Mouse (Mus musculus) hindbrain, embryonic 15.5 days (tissue): Measurements from ENCODE around the gene Slc45a2. TPM values are rescaled to one million over a fixed set of nuclear protein-coding genes. Genes with fewer than 3 reads are reported as not detected.

Experiments
- ATAC-seq: fragments of 200-750 bp; cut with Nextera tagmentation; 2 replicates; pipeline ENCODE4 v1.8.0; 2017; ENCODE audit warnings: low read depth, moderate number of reproducible peaks, moderate TSS enrichment; ENCODE audit not compliant: low FRiP score
- H3K27ac ChIP-seq: fragments of 300-500 bp; sonication (generic); replicated peaks from 2 replicates; pipeline ENCODE4 v1.5.1; 2015; ENCODE audit warnings: mild to moderate bottlenecking, inconsistent platforms
- H3K27me3 ChIP-seq: fragments of 300-500 bp; sonication (generic); 2 replicates; pipeline ENCODE4 v1.6.1; 2015; ENCODE audit warnings: control low read depth, inconsistent platforms
- H3K36me3 ChIP-seq: fragments of 300-500 bp; sonication (generic); 2 replicates; pipeline ENCODE4 v1.6.1; 2015; ENCODE audit warnings: control low read depth, inconsistent platforms
- H3K4me1 ChIP-seq: fragments of 300-500 bp; sonication (generic); replicated peaks from 2 replicates; pipeline ENCODE4 v1.6.1; 2015; ENCODE audit warnings: control low read depth, inconsistent platforms
- H3K4me2 ChIP-seq: fragments of 300-500 bp; sonication (generic); 2 replicates; pipeline ENCODE4 v1.6.1; 2015; ENCODE audit warnings: moderate library complexity, mild to moderate bottlenecking, inconsistent platforms
- H3K4me3 ChIP-seq: fragments of 300-500 bp; sonication (generic); 2 replicates; pipeline ENCODE4 v1.5.1; 2015; ENCODE audit warnings: mild to moderate bottlenecking, inconsistent platforms
- H3K9ac ChIP-seq: fragments of 300-500 bp; sonication (generic); 2 replicates; pipeline ENCODE4 v1.6.1; 2015; ENCODE audit warnings: inconsistent platforms
- H3K9me3 ChIP-seq: fragments of 300-500 bp; sonication (generic); 2 replicates; pipeline ENCODE4 v1.6.1; 2016; ENCODE audit warnings: control low read depth, inconsistent platforms
- WGBS: fragments of 180-500 bp; shearing (Covaris S2); methylation state at CpG from one replicate; pipeline ENCODE4 v1.1.7; 2015; 5-methylcytosine and 5-hydroxymethylcytosine counted together
- polyA plus RNA-seq: library from polyadenylated mRNA; unstranded; fragments of >200 nt; fragmentation: Nextera tagmentation; extraction: Ambion mirVana; gene quantifications from 2 replicates; pipeline ENCODE4 v1.2.1, GENCODE M21; 2015

Gene Slc45a2
- polyA plus RNA-seq, 1 experiment from 2014 or later = 0.14 TPM

GRCm38 (mm10) chr15:11042828-11043227, 42.3 kb downstream of the Slc45a2 start:
- Histone ChIP-seq H3K4me2 (no peak overlapping the region), H3K4me3 (no peak overlapping the region), H3K36me3 (no peaks in the 10 kb centered on the region), H3K9me3 (no peaks in the 10 kb centered on the region), H3K9ac (no peak overlapping the region), H3K4me1 (peaks cover 6% of the 10 kb centered on the region), H3K27ac (no peak overlapping the region), H3K27me3 (peaks cover 5% of the 10 kb centered on the region)
- 91% methylated on average over 5 of the region's 5 CpGs for WGBS
- no peak for ATAC-seq

DNA sequence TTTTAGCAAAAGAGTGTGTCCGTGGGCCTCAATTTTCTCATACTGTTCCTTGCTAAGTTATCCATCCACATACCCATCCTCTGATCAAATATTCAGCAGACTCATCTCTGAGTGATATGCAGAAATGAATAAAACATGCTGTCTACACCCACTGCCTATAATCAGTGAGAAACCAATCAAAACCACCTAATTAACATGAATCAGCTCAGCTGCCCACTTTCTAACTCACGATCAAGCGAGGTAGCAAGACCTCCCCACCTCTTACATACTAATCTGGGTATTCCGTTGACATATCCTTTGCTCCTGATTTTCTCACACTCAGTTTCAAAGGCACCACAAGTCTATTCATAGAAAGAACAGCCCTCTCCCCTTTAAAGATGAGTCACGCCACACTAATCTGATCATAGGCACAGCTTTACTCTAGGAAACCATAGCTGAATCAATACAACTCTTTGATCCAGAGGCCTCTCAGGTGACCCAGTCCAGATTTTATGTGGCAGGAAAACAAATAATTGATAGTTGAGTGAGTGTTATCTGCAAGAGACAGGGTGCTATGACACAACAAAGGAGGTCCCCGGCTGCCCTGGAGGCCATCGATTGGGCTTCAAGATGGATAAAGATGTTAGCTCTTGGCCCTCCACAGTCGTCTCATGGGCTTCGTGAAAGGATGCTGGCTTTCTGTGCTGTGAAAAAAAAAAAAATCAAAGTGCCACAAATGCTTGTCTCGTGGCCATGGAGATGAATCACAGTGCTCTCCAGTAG, 53.3 kb downstream of the Slc45a2 start:
- 42% methylated on average over 10 of the region's 10 CpGs for WGBS

DNA sequence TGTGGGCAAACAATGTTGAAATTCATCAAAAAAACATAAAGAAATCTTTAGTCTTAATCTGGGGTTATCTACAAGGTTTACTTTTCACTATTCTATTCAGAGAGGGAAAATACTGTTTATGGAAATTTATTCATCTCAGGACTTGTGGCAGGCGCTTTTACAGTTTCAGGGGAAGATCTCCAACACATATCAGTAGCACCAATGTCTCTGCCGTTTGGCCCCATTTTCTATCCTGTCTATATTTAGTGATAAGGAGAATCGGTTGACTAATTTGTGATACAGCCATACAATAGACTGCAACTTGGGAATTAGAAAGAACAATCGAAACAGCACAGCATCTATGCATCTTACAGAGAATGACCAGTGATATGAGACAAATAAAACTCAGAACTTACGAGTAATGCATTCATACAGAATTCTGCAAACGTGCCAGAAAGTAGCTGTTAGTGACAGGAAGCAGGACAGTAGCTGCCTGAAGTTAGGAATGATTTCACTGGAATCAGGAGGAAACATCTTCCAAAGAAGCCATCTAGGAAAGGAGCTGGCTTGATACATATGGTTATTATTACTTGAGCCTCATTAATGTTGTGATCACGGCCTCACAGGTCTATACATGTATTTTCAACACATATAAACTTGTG, 54.0 kb downstream of the Slc45a2 start:
- Histone ChIP-seq H3K9ac (no peak overlapping the region), H3K36me3 (no peaks in the 10 kb centered on the region), H3K4me3 (no peak overlapping the region), H3K4me1 (no peaks in the 10 kb centered on the region), H3K27ac (no peak overlapping the region), H3K4me2 (no peak overlapping the region), H3K9me3 (no peaks in the 10 kb centered on the region), H3K27me3 (no peaks in the 10 kb centered on the region)
- no peak for ATAC-seq
- WGBS = 73% methylated on average over 7 of the region's 7 CpGs

More for the DNA sequence above, 53.3 kb downstream of the Slc45a2 start:
- H3K4me1 ChIP-seq = no peaks in the 10 kb centered on the region
- H3K27me3 ChIP-seq = no peaks in the 10 kb centered on the region
- no peaks in the 10 kb centered on the region for H3K9me3 ChIP-seq
- no peak overlapping the region for H3K9ac ChIP-seq
- H3K4me3 ChIP-seq = no peak overlapping the region
- H3K4me2 ChIP-seq = no peak overlapping the region
- no peaks in the 10 kb centered on the region for H3K36me3 ChIP-seq
- ATAC-seq = no peak
- no peak overlapping the region for H3K27ac ChIP-seq

DNA sequence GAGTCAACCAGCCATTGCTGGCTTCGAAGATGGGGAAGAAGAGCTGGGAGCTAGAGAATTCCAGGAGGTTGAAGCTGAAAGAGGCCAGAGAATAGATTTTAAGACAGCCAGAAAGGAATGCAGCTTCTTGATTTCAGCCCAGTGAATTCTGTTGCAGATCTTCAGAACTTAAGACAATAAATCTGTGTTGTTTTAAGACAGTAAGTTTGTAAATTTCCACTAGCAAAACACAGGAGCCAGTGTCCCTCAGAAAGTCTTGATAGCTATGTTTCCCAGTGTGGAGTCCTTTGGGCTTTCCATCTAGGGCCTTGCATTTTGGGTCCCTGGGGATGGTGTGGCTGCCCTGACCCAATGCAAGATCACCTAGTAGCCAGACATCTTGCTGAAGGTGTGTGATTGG, 62.4 kb downstream of the Slc45a2 start:
- Histone ChIP-seq H3K4me3 (no peak overlapping the region), H3K27me3 (no peaks in the 10 kb centered on the region), H3K9me3 (no peaks in the 10 kb centered on the region), H3K9ac (no peak overlapping the region), H3K4me2 (no peak overlapping the region), H3K4me1 (peaks cover 26% of the 10 kb centered on the region), H3K36me3 (no peaks in the 10 kb centered on the region), H3K27ac (no peak overlapping the region)
- ATAC-seq = no peak
- 94% methylated on average over 1 of the region's 1 CpGs for WGBS

DNA sequence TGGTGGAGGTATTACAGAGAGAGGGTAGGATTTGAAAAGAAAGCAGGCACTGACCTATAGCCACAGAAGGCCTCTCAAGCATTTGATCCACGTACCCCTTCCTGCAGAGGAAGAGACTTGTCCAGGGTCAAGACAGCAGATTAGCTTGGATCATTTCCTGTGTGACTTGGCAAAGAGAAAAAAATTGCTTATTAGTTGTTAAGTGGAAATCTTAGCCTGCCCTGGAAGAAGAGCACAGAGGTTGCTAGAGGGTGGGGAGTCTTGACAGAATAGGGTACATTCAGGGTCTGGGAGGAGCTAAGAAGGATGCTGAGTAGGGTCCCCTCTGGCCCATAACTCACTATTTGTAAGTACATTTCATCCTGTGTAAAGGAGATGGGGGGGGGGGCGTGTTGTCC, 63.6 kb downstream of the Slc45a2 start:
- Histone ChIP-seq H3K9me3 (no peaks in the 10 kb centered on the region), H3K4me1 (peaks cover 26% of the 10 kb centered on the region), H3K27me3 (no peaks in the 10 kb centered on the region), H3K4me3 (no peak overlapping the region), H3K36me3 (no peaks in the 10 kb centered on the region), H3K9ac (no peak overlapping the region), H3K27ac (0 out of 2 replicates have a peak overlapping the region, but pooled peaks have one; percentile 20), H3K4me2 (peak overlapping the region; percentile 56; the same call in 1 of the 2 replicates)
- WGBS = 22% methylated on average over 2 of the region's 2 CpGs
- ATAC-seq = peak; percentile 2; the same call in 1 of the 2 replicates

DNA sequence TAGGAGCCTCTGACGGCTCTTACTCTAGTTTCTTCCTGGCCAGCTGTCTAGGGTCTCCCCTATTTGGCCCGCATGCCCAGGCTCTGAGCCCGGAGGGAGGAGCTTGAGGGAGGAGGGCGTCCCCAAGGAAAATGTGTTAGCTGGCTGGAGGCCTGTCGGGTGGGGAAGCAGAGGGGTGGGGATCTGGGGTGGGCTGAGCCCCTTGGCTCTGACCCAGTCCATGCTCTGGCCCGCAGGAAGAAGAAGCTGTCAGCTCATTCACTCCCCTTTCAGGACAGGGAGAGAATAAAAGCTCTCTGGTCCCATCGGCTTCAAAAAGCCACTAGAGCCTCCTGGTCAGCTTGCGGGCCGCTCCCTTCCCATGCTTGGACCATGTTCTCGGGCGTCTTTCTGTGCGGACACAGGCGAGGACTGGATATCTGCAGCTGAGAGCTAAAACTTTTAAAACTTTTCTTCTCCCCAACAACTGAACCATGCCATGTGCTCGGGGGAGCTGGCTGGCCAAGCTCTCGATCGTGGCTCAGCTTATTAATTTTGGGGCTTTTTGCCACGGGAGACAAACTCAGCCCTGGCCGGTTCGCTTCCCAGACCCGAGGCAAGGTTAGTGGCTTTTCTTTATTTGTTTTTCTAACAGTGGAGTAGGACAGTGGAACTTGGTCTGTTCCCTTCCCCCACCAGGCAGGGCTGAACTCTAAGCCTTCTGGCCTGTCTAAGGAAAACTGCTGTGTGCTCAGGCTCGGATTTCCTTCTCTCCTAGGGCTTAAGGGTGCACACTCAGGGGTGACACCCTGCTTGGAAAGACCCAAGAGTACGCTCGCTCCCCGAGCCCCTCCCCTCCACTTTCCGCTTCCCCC, 64.3 kb downstream of the Slc45a2 start, which contains the start of gene Adamts12:
Adamts12 (plus strand) TSS at position 233 of the 854 bp plus-strand sequence.
- peak; percentile 90 for ATAC-seq
- peak within 1 kb of the TSS; percentile 68 for H3K27ac ChIP-seq
- under 1% methylated on average over 25 of the region's 25 CpGs for WGBS
- H3K27me3 ChIP-seq = no peaks in the 10 kb centered on the region
- no peaks in the 10 kb centered on the region for H3K36me3 ChIP-seq
- H3K9me3 ChIP-seq = no peaks in the 10 kb centered on the region
- peak within 1 kb of the TSS; percentile 33 for H3K4me3 ChIP-seq
- peak within 1 kb of the TSS; percentile 56 for H3K4me2 ChIP-seq
- peak within 1 kb of the TSS; percentile 29 for H3K9ac ChIP-seq
- peaks cover 26% of the 10 kb centered on the region for H3K4me1 ChIP-seq

DNA sequence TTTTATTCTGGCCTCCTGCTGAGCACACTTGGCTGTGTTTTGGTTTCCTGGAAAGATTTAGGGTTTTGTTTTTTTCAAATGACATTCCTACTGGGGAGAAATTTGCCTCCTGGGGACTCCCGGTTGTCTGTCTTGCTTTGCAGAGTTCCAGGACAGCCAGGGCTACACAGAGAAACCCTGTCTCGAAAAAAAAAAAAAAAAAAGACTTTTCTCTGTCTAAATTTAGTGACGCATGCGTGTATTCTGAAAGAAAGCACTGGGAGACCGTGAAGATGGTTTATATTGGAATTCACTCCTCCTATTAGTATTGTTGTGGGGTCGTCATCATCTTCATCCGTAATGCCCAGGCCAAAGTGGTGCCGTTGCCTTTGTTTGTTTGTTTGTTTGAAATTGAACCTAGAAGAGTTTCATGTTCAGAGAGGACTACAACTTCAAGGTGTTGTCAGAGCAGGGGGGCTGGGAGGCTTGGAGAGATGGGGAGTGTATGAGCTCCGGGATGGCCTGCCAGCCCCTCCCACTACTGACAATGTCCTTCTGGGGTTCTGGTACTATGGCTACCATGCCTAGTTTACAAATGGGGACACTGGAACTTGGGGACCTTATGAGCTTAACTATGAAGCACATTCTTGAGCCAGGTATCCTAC, 65.1 kb downstream of the Slc45a2 start:
- peak; percentile 33; the same call in 1 of the 2 replicates for ATAC-seq
- Histone ChIP-seq H3K27ac (peak overlapping the region; percentile 68), H3K27me3 (no peaks in the 10 kb centered on the region), H3K9ac (peak overlapping the region; percentile 29), H3K4me3 (peak overlapping the region; percentile 33), H3K9me3 (no peaks in the 10 kb centered on the region), H3K36me3 (no peaks in the 10 kb centered on the region), H3K4me2 (peak overlapping the region; percentile 56), H3K4me1 (peaks cover 26% of the 10 kb centered on the region)
- WGBS = 5% methylated on average over 9 of the region's 9 CpGs

DNA sequence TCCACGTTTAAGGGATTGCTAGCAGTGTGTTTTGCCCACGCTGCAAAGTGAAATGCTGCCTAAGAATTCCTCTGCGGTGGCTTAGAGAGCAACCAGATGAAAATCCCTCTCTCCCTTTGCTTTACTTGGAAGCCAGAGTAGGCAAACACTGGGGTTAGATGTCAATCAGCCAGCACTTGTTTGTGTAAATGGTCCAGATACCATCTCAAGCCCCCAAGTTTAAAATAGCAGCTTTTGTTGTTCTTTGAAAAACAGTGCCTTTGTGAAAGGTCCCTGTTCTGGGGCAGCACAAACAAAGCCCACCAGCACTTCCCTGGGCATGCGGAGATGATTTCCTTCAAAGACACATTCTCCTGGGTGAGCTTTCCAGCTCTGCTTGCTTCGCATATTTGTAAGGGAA, 65.8 kb downstream of the Slc45a2 start:
- ATAC-seq = no peak
- H3K9ac ChIP-seq = peak overlapping the region; percentile 29; the same call in 1 of the 2 replicates
- 8% methylated on average over 5 of the region's 5 CpGs for WGBS
- H3K27ac ChIP-seq = peak overlapping the region; percentile 68
- H3K4me1 ChIP-seq = peaks cover 26% of the 10 kb centered on the region
- peak overlapping the region; percentile 33 for H3K4me3 ChIP-seq
- H3K9me3 ChIP-seq = no peaks in the 10 kb centered on the region
- H3K27me3 ChIP-seq = no peaks in the 10 kb centered on the region
- peak overlapping the region; percentile 56 for H3K4me2 ChIP-seq
- no peaks in the 10 kb centered on the region for H3K36me3 ChIP-seq

GRCm38 (mm10) chr15:11067891-11068290, 67.4 kb downstream of the Slc45a2 start:
- Histone ChIP-seq H3K4me2 (no peak overlapping the region), H3K4me1 (peaks cover 26% of the 10 kb centered on the region), H3K9ac (no peak overlapping the region), H3K4me3 (no peak overlapping the region), H3K36me3 (no peaks in the 10 kb centered on the region), H3K9me3 (no peaks in the 10 kb centered on the region), H3K27me3 (no peaks in the 10 kb centered on the region), H3K27ac (no peak overlapping the region)
- ATAC-seq = no peak
- WGBS = 89% methylated on average over 7 of the region's 7 CpGs

- WGBS = 91% methylated on average over 3 of the region's 3 CpGs
These were observed 75.3 kb downstream of the Slc45a2 start for GRCm38 (mm10) chr15:11075726-11076361.

More at GRCm38 (mm10) chr15:11075726-11076361, 75.3 kb downstream of the Slc45a2 start:
- Histone ChIP-seq H3K36me3 (no peaks in the 10 kb centered on the region), H3K9ac (no peak overlapping the region), H3K4me2 (no peak overlapping the region), H3K27ac (no peak overlapping the region), H3K27me3 (no peaks in the 10 kb centered on the region), H3K4me3 (no peak overlapping the region), H3K4me1 (no peaks in the 10 kb centered on the region), H3K9me3 (no peaks in the 10 kb centered on the region)
- ATAC-seq = no peak
